Mouse (Mus musculus): ENCODE measurements around the gene Tceal9. TPM values are rescaled to one million over a fixed set of nuclear protein-coding genes. Genes with fewer than 3 reads are reported as not detected.
"Not testable (repeated sequence)": the region's sequence is repeated elsewhere in the genome, so short reads cannot be mapped to it uniquely, and the experiment has no call there.

The Tceal9 gene
- total RNA-seq (2021): 10 to 100 TPM; 30.8 to 36.1 TPM
- long read RNA-seq, experiment 1, transcript Tceal9-201 (3 exons, 1,019 nt): major isoform, 49 of 53 reads
- long read RNA-seq, experiment 1, partial matches to known transcripts: 4 of 53 reads
- long read RNA-seq, experiment 1, other reads (novel, unspliced or antisense): 0 of 53 reads
- long read RNA-seq, experiment 2, transcript Tceal9-201 (3 exons, 1,019 nt): major isoform, 36 of 37 reads
- long read RNA-seq, experiment 2, partial matches to known transcripts: 1 of 37 reads
- long read RNA-seq, experiment 2, other reads (novel, unspliced or antisense): 0 of 37 reads

DNA sequence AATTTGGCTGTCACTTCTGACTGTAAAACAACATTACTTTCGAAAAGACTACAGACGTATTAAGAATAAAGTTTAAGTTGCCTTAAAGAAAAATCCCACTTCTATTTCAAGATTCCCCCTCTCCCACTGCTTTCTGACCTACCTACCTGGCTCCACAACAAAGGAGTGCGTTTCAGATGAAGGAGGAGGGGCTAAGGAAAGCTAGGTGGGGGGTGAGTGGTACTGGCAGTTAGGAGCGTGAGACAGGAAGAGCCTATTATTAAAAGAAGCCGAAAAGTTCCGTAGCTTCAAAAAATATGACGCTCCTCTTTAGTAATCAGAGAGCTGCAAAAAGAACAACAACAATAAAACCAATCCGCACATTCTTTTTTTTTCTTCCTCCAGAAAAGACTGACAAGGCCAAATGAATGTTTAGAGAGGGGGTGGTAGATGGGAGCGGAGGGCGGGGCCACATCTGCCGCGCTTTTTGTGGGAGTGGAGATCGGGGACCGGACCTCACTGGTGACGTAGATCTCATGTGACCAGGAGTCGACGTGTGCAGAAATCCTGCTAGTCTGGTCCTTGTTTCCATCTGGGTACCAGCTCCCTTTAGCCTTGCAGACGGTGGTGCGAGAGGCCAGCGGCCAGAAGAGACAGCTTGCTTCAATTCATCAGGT lies at the start of gene Tceal9:
TSS of gene Tceal9 (plus strand) at position 506 of the 656 bp plus-strand sequence.
- peak; percentile 51 for DNase-seq

DNA sequence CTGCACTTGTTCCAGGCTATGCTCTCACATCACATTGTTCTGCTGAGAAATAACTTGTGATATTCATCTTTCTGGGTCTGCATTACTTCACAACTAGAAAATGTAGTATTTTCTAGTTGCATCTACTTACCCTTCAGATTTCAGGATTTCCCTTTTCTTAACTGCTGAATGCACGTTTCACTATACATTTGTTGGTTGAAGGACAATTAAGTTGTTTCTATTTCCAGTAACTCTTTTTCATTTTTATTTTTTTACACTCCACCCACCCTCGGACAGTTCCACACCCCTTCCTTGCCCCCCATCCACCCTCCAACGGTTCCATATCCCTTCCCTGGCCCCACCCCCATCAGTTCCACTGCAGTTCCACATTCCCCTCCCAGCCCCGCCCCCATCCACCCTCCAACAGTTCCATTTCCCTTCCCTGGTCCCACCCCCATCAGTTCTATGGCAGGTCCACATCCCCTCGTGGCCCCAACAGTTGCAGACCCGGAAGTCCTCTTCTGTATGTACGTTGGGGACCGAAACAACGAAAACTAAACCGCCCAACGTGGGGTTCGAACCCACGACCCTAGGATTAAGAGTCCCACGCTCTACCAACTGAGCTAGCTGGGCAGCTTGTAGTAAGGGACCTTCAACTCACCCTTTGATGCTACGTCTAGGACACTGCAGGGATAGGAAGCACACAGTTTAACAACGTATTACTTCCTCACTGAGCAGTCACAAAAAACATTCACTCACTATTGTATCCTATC lies 49.5 kb upstream of the Tceal9 start:
- no peak for DNase-seq

DNA sequence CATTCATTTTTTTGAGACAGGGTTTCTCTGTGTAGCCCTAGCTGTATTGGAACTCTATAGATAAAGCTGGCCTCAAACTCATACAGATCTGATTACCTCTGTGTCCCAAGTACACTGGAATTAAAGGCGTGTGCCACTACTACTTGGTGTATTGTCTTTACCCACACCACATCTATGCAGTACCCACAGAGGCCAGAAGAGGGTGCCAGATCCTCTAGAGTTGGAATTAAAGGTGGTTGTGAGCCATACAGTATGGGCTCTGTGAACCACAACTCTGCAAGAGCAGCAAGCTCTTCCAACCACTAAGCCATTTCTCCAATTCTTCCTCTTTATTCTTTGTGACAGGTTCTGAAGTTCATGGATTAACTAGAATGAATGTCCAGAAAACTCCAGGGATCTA lies 48.0 kb upstream of the Tceal9 start:
- no peak for DNase-seq

DNA sequence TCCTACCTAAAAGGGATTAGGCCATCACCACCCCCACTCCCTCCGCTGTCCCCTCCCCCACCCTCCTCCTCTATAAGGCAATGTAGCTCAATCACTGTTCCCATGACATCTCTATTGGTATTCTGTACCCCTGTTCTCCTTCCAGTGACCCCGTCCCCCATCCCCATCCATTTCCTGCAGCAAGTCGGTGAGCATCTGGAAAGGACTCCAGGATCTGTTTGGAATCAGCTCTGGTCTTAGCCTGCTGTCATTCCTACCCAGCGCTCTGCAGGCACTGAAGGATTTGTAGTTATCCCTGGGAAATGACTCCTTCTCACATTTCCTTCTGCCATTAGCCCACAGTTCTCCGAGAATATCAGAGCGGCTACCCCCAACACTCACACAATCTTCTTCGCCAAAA lies 41.6 kb upstream of the Tceal9 start:
- no peak for DNase-seq

DNA sequence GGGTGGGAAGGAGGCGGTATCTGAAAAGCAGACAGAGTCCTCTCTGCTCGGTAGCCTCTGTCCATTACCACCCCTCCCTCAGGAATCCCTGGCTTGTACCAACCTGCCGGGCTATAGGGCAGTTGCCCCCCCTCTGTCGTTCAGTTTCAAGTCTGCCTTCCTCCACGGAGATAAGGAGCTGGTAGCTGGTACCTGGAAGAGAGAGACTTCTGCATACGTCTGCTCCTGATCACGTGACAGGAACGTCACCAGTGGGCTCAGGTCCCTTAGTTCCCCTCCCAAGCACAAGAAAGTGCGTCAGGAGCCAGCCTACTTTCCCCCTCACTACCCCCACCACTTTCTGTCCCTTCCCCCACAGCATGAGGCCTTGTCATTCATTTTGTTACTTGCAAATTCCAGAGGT lies 41.2 kb upstream of the Tceal9 start, which contains the start of gene Tceal5:
TSS of gene Tceal5 (minus strand) at position 213 of the 403 bp plus-strand sequence.
- DNase-seq: peak; percentile 8

DNA sequence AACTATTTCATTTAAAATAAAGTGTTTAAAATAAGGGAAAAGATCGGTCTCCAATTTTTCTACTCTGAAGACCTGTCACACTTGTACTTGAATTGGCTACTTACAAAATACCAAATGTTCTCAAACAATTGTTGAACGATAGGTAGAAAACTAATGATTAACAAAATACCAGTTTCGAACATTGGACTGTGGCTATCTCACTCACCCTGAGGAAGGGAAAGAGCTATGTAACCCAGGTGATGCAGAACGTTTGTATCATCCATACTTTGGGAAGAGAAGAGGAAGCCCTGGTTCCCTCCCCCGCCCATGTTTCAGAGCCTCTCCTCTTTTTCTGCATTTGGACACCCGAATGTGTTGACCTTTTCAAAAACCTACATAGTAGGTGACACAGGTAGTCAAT lies 40.5 kb upstream of the Tceal9 start:
- no peak for DNase-seq

DNA sequence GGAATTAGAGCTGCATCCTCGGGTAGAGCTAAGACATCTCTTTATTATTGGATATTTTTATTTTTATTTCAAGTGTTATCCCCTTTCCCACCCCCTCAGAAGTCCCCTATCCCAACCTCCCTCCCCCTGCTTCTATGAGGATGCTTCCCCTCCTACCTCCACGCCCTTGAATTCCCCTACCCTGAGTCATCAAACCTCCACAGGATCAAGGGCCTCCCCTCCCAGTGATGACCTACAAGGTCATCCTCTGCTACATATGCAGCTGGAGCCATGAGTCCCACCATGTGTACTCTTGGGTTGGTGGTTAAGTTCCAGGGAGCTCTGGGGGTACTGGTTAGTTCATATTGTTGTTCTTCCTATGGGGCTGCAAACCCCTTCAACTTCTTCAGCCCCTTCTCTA lies 31.5 kb upstream of the Tceal9 start:
- no peak for DNase-seq

DNA sequence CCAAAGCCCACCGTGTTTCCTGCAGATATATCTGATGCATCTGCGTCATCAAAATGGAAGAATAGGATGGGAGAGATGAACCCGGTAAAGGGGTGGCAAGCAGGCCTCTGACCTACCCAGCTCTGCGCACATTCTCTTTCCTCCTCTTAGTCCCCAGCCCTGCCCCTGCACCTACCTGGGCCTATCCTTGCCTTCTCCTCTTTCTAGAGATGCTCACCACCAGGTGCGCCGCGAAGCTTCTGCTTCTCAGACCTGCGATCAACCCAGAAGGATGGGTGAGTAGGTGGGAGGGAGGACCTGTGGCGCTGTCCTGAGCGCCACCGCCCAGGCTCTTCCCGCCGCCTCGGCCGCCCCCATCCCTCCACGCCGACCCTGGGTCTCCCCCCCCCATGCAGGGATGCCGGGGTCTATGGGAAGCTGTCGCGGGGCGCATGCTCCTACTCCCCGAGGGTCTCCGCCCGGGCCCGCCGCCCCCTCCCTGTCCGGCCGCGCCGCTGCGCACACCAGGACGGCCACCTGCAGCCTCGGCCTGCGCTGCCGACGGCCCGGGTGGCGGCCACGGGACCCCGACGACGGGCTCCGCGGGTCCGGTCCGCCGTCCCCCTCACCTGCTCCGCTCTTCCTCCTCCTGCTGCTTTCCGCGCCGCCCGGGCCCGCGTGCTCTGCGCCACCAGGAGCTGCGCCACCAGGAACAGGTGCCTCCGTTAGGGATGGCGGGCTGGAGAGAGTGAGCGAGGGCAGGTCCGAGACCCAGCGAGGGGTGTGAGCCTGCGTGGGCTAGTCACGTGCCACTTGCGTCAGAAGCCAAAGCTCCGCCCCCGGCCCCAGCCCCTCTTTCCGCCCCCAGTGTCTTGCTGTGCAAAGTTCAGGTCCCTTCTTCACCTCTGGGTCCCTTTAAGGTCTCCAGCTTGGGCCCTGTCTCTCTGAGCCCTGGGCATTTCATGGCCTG lies 29.9 kb upstream of the Tceal9 start, which contains the start of the genes Tceal7 and Bex1:
TSS of gene Tceal7 (plus strand) at position 51 of the 949 bp plus-strand sequence.
TSS of gene Bex1 (minus strand) at position 785 of the 949 bp plus-strand sequence.
- not testable (repeated sequence) for DNase-seq

DNA sequence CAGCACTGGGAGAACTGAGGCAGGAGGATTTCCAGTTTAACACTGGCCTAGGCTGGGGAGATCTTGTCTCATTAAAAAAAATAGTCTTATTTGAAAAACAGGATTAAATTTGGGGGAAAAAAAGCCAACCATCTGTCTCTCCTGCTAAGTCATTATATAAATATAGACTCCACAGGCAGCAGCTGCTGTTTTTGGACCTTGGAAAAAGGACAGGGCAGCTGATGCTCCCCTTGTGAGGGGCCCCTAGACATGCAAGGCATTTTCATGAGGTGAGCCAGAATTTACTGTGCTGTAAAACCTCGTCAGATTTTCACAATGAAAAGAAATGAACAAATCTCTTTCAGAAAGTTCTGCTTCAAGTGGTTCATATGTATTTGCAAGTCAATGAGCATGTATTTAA lies 28.6 kb upstream of the Tceal9 start:
- no peak for DNase-seq

DNA sequence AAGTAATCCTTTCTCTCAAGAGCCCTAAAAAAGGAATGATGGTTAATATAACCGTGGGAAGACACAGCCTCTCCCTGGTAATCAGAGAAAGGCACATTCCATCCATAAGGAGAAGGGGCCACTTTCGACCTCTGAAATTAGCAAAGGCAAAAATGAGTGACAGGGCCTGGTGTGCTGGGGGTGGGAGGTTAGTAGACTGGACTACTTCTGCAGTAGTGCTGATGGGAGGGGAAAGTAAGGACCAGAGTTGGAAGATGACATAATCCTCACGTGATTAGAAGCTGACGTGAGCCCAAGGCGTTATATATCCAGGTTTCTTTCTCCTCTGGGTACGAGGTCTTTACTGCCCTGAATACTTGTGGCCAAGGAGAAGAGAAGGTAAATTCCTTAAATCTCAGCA lies 21.2 kb upstream of the Tceal9 start:
- no peak for DNase-seq

DNA sequence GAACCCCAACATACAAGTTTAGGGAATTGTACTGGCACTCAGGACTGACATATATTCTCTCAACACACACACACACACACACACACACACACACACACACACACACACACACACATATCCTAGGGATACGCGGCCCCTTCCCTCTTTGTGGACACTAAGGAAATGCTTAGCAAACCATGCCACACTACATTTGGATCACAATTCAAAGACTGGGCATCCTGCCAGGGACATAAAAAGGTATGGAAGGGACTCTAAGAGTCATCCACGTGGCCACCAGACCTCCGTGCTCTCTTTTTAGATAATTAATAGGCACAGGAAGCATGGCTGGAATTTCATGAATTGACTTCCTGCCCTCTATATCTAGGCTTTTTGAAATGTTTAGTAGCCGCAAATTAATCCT lies 17.1 kb upstream of the Tceal9 start:
- no peak for DNase-seq

DNA sequence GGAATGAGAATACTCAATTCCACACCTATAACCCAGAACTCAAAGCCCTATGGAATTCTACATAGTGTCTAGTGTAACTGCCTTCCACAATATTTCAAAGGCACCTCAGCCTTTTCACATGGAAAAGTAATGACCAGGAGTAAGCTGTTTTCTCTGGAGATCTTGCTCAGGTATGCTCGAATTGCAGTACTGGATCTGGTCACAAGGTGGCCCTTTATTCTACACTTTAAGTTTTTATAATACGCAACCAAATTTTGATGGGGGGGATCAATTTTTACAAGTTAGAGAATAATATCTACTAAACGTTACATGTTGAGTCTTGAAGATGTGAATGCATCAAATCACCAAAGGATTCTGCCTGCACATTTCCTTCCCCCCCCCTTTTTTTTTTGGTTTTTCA lies 6.8 kb upstream of the Tceal9 start:
- DNase-seq: no peak

DNA sequence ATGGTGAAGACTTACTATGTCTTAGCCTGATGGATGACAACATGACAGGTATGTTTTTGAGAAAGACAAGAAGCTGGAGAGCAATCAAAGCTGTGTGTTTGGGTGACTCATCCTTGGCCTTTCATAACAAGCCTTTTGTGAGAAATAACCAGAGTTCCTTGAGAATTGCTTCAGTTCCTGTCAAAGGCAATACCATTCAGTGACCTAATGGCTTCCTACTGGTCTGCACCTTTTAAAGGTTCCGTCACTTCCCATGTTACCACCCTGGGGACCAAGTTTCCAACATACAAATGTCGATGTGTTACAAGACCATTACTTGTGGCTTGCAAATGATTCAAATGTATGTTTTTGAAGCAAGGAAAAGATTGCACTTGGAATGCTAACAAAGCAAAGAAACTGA lies 1.7 kb upstream of the Tceal9 start:
- no peak for DNase-seq

DNA sequence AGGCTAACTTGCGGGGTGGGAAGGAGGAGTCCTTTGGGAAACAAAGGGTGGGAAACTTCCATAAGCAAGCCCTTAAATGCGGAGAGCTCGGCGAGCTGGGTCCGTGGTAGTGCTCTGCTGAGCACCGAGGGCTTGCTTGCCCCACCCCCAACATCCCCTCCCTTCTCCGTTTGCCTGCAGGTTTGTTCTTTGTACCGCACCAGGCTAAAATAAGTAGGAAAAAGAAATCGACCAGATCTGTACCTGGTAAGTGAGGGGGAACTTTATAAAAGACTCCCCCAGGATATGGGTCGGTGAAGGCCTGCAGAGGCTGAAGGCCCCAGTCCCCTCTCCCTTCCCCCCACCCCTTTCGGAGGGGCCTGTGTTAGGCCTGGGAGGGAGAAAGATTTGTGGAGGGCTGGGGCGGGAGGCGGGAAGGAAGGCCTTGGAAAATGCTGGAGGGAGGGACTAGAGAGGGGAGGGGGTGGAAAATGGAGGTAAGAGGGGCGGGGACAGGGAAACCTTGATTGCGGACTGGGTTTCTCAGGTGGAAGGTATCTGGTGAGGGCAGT lies 717 bp downstream of the Tceal9 start:
- DNase-seq: peak; percentile 6

DNA sequence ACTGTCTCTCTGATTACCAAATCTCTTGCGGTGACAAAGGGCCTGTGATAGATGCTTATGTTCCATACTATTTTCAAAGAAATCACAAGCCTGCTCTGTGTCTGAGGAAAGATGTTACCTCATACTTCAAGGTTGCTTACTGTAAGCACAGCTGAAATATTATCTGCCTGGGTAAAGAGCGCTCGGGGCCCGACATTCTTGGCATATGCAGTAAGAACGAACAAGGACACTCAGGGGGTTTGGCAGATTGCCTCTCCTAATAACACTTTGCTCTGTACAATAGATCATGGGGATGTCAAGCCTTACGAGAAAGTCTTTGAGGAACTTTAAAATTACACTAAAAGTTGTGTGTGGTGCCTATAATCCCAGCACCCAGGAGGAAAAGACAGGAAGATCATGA lies 3.9 kb downstream of the Tceal9 start:
- no peak for DNase-seq

DNA sequence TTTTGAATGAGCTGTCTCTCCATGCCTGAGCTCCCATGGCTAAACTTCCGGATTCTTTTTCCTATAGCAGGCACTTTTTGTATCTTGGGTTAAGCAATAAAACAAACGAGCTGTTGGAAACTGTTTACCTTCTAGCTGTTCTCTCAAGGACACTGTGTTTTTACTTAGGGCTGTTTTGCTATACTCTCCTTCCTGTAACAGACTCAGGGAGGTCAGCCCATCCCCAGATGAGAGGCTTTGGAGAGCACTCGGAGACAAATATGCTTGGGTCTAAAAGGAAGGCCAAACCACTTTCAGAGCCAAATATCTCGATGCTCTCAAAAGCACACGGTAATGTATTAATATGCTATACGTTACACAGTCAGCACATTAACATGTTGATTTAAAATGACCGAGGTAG lies 4.8 kb downstream of the Tceal9 start:
- DNase-seq: no peak

DNA sequence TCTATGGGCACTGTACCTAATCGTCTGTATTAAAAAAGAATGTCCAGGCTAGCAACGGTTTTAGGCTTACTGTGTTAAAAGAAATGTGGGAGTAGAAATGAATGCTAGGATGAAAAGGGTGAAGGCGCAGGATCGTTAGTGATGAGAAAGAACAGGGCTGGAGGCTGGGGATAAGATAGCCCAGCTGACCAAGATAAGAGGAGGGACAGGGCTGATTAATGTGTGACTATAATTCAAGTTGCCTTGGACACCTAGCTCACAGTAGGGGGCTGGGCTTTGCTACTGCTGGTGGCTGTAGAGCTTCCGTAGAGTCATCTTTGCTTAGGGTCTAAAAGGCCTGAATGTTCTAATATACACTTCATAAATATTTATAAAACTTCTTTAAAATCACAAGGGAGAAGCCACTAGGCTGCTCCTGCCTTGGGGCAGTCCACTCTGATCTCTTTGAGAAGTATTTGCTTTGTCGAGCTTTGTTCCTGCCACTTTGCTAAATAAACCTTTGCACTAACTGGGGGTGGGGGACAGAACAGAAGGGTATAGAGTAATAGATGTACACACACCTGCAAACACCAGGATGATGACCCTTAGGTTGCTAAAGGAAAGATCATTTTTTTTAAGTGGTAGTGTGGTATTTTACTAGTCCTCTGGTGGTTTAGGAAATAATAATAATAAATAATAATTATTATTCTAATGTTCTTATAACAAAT lies 7.3 kb downstream of the Tceal9 start:
- no peak for DNase-seq

DNA sequence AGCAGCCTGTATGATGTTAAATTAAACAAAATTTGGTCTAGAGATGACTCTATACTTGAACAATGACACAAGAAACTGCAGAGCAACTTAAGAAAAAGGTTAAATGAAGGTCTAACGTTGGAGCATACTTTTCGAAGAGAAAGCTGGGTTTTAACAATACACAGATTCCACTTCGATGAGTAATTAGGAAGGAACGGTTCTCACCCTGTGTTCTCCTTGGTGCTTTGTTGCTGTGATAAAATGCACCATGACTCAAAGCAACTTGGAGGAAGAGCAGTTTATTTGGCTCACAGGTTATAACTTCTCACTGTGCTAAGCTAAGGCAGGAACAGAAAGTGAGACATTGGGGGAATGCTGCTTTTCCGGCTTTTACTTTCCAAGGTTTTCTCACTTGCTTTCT lies 22.8 kb downstream of the Tceal9 start:
- DNase-seq: no peak

DNA sequence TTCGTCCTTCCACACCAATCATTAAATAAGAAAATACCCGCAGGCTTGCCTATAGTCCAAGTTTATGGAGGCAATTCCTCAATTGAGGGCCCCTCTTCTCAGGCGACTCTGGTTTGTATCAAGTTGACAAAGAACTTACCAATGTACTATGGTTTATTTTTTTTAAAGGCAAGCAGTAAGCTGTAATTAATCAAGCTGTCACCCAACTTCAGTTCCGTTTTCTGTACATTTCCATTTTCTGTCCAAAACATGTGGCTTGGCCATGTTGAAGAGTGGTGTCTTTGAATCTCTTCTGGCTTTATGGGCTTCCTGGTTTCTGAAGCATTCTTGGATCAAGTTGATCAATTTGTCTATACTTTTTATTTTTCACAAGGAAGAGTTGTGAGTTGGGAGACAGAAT lies 23.3 kb downstream of the Tceal9 start:
- DNase-seq: no peak

DNA sequence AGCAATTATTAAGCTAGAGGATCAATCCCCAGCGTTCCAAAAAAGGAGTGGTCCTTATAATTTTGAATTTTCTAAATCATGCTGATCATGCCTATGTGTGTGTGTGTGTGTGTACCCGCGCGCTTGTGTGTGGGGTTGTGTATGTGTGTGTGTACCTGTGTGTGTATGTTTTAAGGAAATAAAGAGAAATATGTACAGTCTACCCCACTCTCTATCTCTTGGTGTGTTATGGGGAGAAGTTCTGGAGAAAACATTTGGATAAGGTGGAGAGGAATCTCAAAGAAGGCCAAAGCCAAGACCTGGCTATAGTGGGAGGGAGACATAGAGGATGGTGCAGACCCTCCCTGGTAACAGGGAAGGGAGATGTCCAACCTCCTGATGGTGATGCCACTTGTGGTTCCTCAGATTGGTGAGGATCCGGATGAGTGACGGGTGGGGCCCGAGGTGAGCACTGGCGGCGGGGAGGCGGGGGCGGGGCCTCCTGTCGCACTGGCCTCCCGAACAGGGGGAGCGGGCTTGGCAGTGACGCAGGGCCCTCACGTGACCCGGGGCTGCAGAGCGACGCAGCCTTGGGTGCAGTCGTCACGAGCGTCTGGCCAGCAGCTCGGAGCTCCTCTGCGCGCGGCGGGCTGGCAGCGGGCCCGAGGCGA lies 25.0 kb downstream of the Tceal9 start, which contains the start of gene Bex3:
TSS of gene Bex3 (plus strand) at position 511 of the 650 bp plus-strand sequence.
- peak; percentile 30 for DNase-seq
